Mouse (Mus musculus) gastrocnemius, postnatal 4 days (tissue): Measurements from ENCODE around the gene Ttyh3. TPM values are rescaled to one million over a fixed set of nuclear protein-coding genes. Genes with fewer than 3 reads are reported as not detected.
"Not testable (repeated sequence)": the region's sequence is repeated elsewhere in the genome, so short reads cannot be mapped to it uniquely, and the experiment has no call there.

Experiments used
- DNase-seq, 2 experiments: peaks; one replicate each; pipeline ENCODE4 v3.0.0; 2021 to 2022; ENCODE audit warnings: low spot score in 2 of 2, mixed read lengths in 2 of 2
- long read RNA-seq, 2 experiments: library from polyadenylated mRNA; stranded (forward); transcript quantifications; one replicate each; pipeline ENCODE4 v2.0.0; 2021
- total RNA-seq, 2 experiments: library from RNA; stranded (reverse); gene quantifications; 2 replicates each; pipeline ENCODE4 v1.2.3; 2021

Gene Ttyh3
- 10 to 100 TPM; 66.9 to 68.8 TPM for total RNA-seq
- long read RNA-seq, experiment 1, full-length matches to known transcripts, result 45 of 89 reads
- long read RNA-seq, experiment 1, partial matches to known transcripts, result 37 of 89 reads
- long read RNA-seq, experiment 1, other reads (novel, unspliced or antisense), result 7 of 89 reads
- long read RNA-seq, experiment 2, full-length matches to known transcripts, result 71 of 142 reads
- long read RNA-seq, experiment 2, partial matches to known transcripts, result 25 of 142 reads
- long read RNA-seq, experiment 2, other reads (novel, unspliced or antisense), result 46 of 142 reads

GRCm38 (mm10) chr5:140648519-140649100 is at the start of gene Ttyh3:
Gene Ttyh3, minus strand, starts transcription at chr5:140649031.
- peak in 1 of 2 experiments; percentile 60 for DNase-seq

GRCm38 (mm10) chr5:140695987-140696386 is 47.2 kb upstream of the Ttyh3 start:
- no peak for DNase-seq

DNA sequence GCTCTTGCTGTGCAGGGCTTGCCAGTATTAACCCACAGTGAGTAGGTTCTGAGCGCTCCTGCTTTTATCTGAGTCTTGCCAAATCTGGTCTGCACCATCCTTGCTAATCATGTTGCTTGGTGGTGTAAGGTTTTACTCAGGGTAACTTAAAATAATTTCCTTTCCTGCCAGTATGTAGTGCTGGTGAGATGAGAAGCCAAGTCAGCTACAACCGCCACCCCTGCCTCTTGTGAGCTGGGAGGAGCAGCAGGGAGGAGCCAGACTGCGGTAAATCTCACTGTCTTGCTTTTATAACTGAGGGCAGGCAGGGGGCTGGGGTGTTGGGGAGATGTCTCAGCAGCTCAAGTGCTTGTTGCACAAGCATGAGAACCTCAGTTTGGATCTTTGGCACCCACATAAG is 39.6 kb upstream of the Ttyh3 start:
- no peak for DNase-seq

GRCm38 (mm10) chr5:140684343-140685148 is 35.7 kb upstream of the Ttyh3 start:
- peak in 1 of 2 experiments; percentile 41 for DNase-seq

GRCm38 (mm10) chr5:140682113-140682512 is 33.3 kb upstream of the Ttyh3 start:
- no peak for DNase-seq

- DNase-seq, result no peak
Measured at GRCm38 (mm10) chr5:140680950-140681349, 32.1 kb upstream of the Ttyh3 start.

DNA sequence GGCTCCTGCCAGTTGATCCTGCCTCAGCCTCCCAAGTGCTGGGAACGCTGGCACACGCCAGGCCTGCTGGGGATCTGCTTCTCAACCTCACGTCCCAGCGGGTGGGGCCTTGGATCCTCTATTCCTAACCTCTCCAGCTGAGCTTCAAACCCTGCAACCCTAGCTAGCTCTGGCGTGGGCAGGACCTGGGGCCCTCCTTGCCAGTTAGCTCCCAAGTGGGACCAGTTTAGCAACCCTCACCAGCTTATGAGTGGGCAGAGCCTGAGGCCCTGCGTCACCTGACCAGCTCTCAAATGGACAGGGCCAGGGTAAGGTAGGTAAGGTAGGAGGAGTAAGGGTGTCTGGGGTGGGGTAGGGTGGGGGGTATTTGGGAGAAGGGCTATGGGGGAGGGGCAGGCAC is 31.2 kb upstream of the Ttyh3 start:
- DNase-seq, result no peak

- DNase-seq, result no peak
Measured at GRCm38 (mm10) chr5:140677137-140677536, 28.3 kb upstream of the Ttyh3 start.

GRCm38 (mm10) chr5:140675640-140676039 is 26.8 kb upstream of the Ttyh3 start:
- DNase-seq, result no peak

- no peak for DNase-seq
Measured at GRCm38 (mm10) chr5:140675079-140675478, 26.2 kb upstream of the Ttyh3 start.

DNA sequence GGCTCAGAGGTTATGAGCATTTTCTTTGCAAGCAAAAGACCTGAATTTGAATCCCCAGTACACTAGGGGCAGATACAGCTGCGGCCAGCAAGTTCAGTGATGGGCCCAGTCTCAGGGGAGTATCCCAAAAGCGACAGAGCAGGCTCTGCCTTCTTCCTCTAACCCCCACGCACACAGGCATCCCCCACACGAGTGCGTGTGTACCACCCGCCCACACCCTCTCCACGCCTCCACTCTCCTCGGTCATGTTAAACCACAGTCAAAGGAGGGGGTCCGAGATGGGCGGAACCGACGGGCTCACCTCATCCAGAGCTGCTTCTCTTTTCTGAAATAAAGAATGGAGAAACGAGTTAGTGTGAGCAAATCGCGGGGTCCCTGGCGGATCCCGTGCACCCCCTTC is 25.2 kb upstream of the Ttyh3 start:
- no peak for DNase-seq

- not testable (repeated sequence) for DNase-seq
Measured at GRCm38 (mm10) chr5:140672603-140673002, 23.8 kb upstream of the Ttyh3 start.

DNA sequence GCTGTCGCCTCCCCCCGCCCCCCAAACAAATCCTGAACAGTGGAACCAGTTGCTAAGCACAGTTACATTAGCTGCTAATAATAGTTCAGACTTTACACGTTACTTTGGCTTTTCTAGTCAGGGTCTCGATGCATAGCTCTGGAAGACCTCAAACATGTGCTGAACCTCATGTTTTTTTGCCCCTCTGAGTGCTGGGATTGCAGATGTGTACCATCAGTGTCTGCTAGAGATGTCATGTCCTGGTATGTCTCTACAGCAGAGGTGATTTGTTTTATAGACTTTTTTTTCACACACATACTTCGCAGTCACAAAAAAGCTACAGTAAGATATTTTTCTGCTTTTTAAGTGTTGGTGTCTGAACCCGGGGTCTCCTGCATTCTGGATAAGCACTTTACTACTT is 23.3 kb upstream of the Ttyh3 start:
- no peak for DNase-seq

GRCm38 (mm10) chr5:140663621-140664180 is 14.9 kb upstream of the Ttyh3 start:
- peak in 1 of 2 experiments; percentile 77 for DNase-seq

DNA sequence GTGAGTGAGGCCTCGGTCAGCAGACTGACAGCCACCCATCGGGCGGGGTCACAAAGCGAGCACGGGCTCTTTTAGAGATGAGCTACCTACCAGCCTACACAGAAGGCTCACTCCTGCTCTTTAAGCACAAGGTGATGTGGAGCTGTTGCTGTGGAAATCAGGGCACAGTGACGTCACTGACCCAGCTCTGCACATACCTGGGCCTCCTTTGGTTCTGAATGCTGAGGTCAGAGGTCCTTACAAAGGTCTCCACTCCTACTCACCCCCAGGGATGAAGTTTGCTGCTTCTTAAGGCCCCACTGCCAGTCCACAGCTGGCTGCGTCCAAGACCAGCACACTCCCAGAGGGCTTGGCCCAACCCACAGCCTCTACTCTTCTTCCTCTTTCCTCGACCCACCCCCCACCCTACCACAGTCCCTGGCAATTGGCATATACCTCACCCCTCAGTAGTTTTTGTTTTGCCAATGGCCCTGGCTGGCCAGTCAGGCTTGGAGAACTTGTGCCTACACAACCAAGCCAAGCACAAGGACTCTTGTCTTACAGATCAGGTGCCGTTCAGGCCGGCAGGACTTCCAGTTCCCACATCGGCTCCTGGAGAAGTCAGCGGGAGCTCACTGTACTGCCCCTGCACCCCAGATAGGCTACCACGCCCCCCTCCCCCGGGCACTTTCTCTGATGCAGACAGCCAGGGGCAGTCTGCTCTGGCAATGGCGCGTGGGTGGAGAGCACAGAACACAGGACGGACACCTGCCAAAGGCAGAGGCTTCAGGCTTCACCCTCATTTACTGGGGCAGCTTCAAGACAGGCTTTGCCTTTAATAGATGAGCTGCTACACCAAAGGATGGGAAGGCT is 14.1 kb upstream of the Ttyh3 start:
- DNase-seq, result no peak

DNA sequence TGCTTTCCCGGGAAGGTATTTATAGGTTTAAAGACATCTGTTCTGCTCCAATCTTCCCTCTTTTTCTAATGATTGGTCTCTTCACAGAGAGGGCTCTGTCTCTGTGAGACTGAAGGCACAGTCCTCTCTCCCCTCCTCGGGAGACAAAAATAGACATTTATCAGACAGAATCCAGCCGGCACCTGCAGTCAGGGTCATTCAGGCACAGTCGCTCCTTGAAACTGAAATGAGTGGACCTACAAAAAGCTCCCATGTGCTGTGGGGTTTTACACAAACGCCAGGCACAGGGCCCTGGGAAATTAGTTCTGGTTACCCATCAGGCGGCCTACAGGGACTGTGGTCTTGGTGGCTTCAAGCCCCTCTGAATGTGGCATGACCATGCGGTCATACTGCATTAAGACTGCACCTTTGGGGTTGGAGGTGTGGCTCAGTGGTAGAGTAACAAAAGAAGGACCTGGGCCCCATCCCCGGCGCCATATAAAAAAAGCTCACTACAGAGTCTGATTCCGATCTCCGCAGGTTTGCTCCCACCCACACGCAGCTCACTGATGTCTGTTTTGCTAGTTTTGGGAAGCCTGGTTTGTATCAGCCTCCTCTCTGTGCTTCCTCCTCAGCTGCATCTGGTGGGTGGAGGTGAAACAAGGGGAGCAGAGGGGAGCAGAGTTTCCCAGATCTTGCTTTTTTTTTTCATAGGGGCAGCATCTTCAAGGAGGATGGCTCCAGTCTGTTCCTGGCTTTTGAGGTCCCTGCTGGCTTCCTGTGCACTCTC is 13.2 kb upstream of the Ttyh3 start:
- no peak for DNase-seq

DNA sequence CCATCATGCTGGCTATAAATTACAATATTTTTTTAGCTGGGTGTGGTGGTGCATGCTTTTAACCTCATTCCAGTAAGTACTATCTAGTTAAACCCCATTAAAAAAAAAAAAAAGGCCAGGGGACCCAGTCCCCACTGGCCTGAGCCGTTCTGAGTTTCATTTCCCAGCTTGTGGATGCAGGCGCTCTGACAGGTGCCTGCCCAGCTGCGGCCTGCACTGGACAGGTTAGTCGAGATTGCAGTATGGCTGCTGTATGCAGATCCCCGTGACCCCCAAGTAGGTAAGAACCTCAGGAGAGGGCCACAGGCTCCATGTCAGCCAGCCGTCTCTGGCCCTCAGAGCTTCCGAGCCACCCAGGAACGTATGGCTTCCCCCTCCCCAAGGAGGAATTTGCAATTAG is 12.6 kb upstream of the Ttyh3 start:
- no peak for DNase-seq

DNA sequence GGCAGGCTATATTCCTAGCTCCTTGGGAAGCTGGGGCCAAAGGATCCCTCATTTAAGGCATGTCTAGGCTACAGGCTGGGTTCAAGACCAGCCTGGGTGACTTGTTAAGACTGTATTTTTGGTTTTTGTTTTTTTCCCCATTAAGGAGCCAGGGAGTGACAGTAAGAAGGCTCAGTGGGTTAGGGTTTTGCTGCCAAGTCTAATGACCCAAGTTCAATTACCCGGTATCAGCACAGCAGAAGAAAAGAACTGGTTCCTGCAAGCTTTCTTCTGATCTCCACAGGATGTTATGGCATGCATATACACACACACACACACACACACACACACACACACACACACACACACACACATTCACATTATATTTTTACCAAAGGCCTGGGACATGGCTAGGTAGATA is 11.6 kb upstream of the Ttyh3 start:
- no peak for DNase-seq

GRCm38 (mm10) chr5:140659607-140660272 is 10.9 kb upstream of the Ttyh3 start:
- DNase-seq, result no peak
